Mouse (Mus musculus) limb, embryonic 10.5 days (tissue): Measurements from ENCODE around the gene Sst. TPM values are rescaled to one million over a fixed set of nuclear protein-coding genes. Genes with fewer than 3 reads are reported as not detected.
"Not testable (repeated sequence)": the region's sequence is repeated elsewhere in the genome, so short reads cannot be mapped to it uniquely, and the experiment has no call there.

Experiments used
- DNase-seq: peaks from one replicate; pipeline ENCODE4 v3.0.0-alpha.2; 2017; ENCODE audit warnings: low spot score
- H3K27ac ChIP-seq: fragments of 300-500 bp; sonication (generic); 2 replicates; pipeline ENCODE4 v1.5.1; 2016; ENCODE audit warnings: mild to moderate bottlenecking
- H3K27me3 ChIP-seq: fragments of 300-500 bp; sonication (generic); 2 replicates; pipeline ENCODE4 v1.6.1; 2016; ENCODE audit warnings: low read depth, mild to moderate bottlenecking; ENCODE audit not compliant: poor library complexity, severe bottlenecking
- H3K36me3 ChIP-seq: fragments of 300-500 bp; sonication (generic); 2 replicates; pipeline ENCODE4 v1.6.1; 2016; ENCODE audit warnings: mild to moderate bottlenecking, moderate library complexity
- H3K4me1 ChIP-seq: fragments of 300-500 bp; sonication (generic); 2 replicates; pipeline ENCODE4 v1.6.1; 2016
- H3K4me3 ChIP-seq: fragments of 300-500 bp; sonication (generic); 2 replicates; pipeline ENCODE4 v1.5.1; 2016; ENCODE audit warnings: mild to moderate bottlenecking, moderate library complexity
- H3K9me3 ChIP-seq: fragments of 300-500 bp; sonication (generic); replicated peaks from 2 replicates; pipeline ENCODE4 v1.6.1; 2016; ENCODE audit warnings: mild to moderate bottlenecking
- WGBS: fragments of 180-500 bp; shearing (Covaris S2); methylation state at CpG from one replicate; pipeline ENCODE4 v1.1.7; 2016; 5-methylcytosine and 5-hydroxymethylcytosine counted together
- polyA plus RNA-seq: library from polyadenylated mRNA; unstranded; fragments of >200 nt; fragmentation: Nextera tagmentation; extraction: Ambion mirVana; gene quantifications from 2 replicates; pipeline ENCODE4 v1.2.1, GENCODE M21; 2016

Gene Sst
- 0.94 and 1.1 TPM in 2 replicates for polyA plus RNA-seq

DNA sequence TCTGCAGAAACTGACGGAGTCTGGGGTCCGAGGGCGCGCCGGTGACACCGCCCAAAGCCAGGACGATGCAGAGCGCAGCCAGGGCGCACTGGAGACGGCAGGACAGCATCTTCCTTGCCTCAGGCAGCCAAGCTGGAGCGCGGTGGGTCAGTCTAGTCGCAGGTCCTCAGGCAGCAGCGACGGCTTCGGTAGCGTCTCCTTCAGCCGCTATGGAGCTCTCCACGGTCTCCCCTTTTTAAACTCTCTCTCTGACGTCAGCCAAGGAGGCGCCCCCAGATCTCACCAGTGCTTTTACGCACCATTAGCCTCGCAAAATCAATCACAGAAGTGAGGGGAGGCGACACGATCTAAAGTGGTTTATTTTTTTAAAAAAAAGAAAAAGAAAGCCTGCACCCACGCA lies at the start of gene Sst:
Sst (minus strand) TSS at position 323 of the 400 bp plus-strand sequence.
- Histone ChIP-seq H3K36me3 (no peaks in the 10 kb centered on the region), H3K9me3 (no peaks in the 10 kb centered on the region), H3K27me3 (peaks cover 33% of the 10 kb centered on the region), H3K27ac (no peak within 1 kb of the TSS), H3K4me3 (no peak within 1 kb of the TSS), H3K4me1 (peaks cover 17% of the 10 kb centered on the region)
- no peak for DNase-seq
- 9% methylated on average over 26 of the region's 26 CpGs for WGBS

GRCm38 (mm10) chr16:23934397-23934796 lies 43.6 kb upstream of the Sst start:
- H3K4me3 ChIP-seq = no peak overlapping the region
- no peaks in the 10 kb centered on the region for H3K9me3 ChIP-seq
- H3K36me3 ChIP-seq = no peaks in the 10 kb centered on the region
- no peak overlapping the region for H3K27ac ChIP-seq
- no peak for DNase-seq
- H3K4me1 ChIP-seq = no peaks in the 10 kb centered on the region
- 79% methylated on average over 2 of the region's 2 CpGs for WGBS
- no peaks in the 10 kb centered on the region for H3K27me3 ChIP-seq

DNA sequence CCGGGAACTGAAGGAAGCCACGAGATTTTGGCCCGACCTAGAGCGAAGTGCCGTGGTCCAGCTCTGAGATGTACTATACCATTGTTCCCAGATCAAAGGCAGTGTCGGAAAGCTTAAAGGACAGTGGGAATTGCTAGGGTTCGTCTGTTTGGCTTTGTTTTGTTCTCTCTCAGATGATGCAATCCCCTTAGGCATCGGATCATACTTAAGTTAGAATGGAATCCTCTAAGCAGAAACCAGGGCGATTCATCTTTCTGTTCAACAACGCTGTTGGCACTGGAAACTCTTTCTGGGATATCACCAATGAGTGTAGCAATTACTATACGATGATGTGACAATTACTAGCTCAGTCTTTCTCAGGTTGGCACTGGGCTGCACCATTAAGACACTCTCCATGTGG lies 41.5 kb upstream of the Sst start, which contains the start of gene Rtp2:
Rtp2 (minus strand) TSS at position 101 of the 400 bp plus-strand sequence.
- Histone ChIP-seq H3K27me3 (no peaks in the 10 kb centered on the region), H3K9me3 (no peaks in the 10 kb centered on the region), H3K4me3 (no peak within 1 kb of the TSS), H3K36me3 (no peaks in the 10 kb centered on the region), H3K4me1 (no peaks in the 10 kb centered on the region), H3K27ac (no peak within 1 kb of the TSS)
- 86% methylated on average over 11 of the region's 11 CpGs for WGBS
- no peak for DNase-seq

- H3K27ac ChIP-seq = no peak overlapping the region
- H3K4me3 ChIP-seq = no peak overlapping the region
- no peak for DNase-seq
- H3K9me3 ChIP-seq = no peaks in the 10 kb centered on the region
- no peaks in the 10 kb centered on the region for H3K27me3 ChIP-seq
- H3K36me3 ChIP-seq = no peaks in the 10 kb centered on the region
- WGBS = 82% methylated on average over 18 of the region's 18 CpGs
- H3K4me1 ChIP-seq = no peaks in the 10 kb centered on the region
Observed at GRCm38 (mm10) chr16:23931275-23931674, 40.5 kb upstream of the Sst start.

- no peaks in the 10 kb centered on the region for H3K4me1 ChIP-seq
- H3K36me3 ChIP-seq = no peaks in the 10 kb centered on the region
- no peak for DNase-seq
- no peak overlapping the region for H3K4me3 ChIP-seq
- no peak overlapping the region for H3K27ac ChIP-seq
- no peaks in the 10 kb centered on the region for H3K27me3 ChIP-seq
- 87% methylated on average over 3 of the region's 3 CpGs for WGBS
- no peaks in the 10 kb centered on the region for H3K9me3 ChIP-seq
Observed at GRCm38 (mm10) chr16:23930426-23931073, 39.8 kb upstream of the Sst start.

DNA sequence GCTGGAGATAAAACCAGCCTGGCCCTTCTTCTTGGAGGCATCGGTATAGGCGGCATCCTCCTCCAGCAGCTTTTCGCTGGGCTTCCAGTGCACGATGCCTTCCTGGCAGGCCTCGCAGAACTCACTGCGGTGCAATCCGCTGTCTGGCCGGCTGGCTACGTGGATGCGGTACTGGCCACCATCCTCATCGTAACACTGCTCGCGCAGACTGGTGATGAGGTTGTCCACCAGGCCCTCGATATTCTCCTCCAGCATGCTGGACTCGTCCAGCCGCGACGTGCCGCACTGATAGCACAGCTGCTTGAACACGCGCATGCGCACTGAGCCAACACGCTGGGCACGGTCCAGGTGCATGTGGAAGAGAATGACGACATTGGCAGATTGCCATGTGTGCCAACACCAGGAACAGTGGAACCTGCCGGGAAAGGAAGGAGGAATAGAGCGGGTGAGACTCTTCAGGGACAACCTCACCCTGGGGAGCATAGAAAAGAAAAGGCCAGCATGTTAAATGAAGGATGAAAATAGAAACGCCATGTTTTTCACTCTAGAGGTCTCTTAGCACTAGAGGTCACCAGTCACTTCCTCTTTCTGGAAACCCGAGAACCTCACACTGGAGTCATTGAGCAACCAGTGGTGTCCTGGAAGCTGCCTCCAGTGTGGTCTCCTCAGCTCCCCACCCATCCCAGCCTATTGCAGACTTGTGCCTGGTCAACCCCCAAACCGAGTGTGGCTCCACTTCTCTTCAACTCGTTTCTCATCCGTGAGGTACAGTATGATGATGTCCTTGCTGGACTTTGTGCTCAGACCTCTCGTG lies 36.8 kb upstream of the Sst start:
- Histone ChIP-seq H3K4me3 (no peak overlapping the region), H3K27me3 (no peaks in the 10 kb centered on the region), H3K36me3 (no peaks in the 10 kb centered on the region), H3K27ac (no peak overlapping the region), H3K4me1 (no peaks in the 10 kb centered on the region), H3K9me3 (no peaks in the 10 kb centered on the region)
- WGBS = 94% methylated on average over 33 of the region's 33 CpGs
- no peak for DNase-seq

DNA sequence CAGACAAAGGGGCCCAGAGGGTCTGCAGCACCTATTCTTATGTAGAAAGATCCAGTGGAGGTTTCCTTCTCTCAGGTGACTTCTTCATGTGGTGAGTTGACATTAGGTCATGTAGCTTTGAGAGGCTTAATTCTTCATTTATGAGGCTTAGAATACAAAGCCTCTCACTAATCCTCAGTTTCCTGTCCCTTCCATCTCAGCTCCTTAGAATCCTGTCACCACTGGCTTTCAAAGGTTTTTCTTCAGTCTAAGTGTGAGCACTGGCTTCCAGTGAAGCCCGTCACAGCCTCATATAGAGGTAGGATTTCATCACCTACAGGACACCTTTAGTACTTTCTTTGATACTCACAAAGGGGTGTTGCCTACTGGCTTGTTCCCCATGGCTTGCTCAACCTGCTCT lies 32.1 kb upstream of the Sst start:
- H3K4me1 ChIP-seq = no peaks in the 10 kb centered on the region
- 78% methylated on average over 1 of the region's 1 CpGs for WGBS
- H3K36me3 ChIP-seq = no peaks in the 10 kb centered on the region
- no peak overlapping the region for H3K4me3 ChIP-seq
- no peaks in the 10 kb centered on the region for H3K27me3 ChIP-seq
- no peak overlapping the region for H3K27ac ChIP-seq
- no peak for DNase-seq
- no peaks in the 10 kb centered on the region for H3K9me3 ChIP-seq

GRCm38 (mm10) chr16:23921697-23922096 lies 30.9 kb upstream of the Sst start:
- Histone ChIP-seq H3K27ac (no peak overlapping the region), H3K4me3 (no peak overlapping the region), H3K36me3 (no peaks in the 10 kb centered on the region), H3K4me1 (no peaks in the 10 kb centered on the region), H3K27me3 (no peaks in the 10 kb centered on the region), H3K9me3 (no peaks in the 10 kb centered on the region)
- no peak for DNase-seq
- 69% methylated on average over 5 of the region's 5 CpGs for WGBS

- no peaks in the 10 kb centered on the region for H3K36me3 ChIP-seq
- H3K27ac ChIP-seq = no peak overlapping the region
- no peaks in the 10 kb centered on the region for H3K9me3 ChIP-seq
- 85% methylated on average over 2 of the region's 2 CpGs for WGBS
- no peak for DNase-seq
- H3K27me3 ChIP-seq = no peaks in the 10 kb centered on the region
- H3K4me3 ChIP-seq = no peak overlapping the region
- H3K4me1 ChIP-seq = no peaks in the 10 kb centered on the region
Observed at GRCm38 (mm10) chr16:23919418-23919817, 28.7 kb upstream of the Sst start.

- no peaks in the 10 kb centered on the region for H3K4me1 ChIP-seq
- 52% methylated on average over 3 of the region's 3 CpGs for WGBS
- no peak for DNase-seq
Observed at GRCm38 (mm10) chr16:23913401-23913800, 22.6 kb upstream of the Sst start.

GRCm38 (mm10) chr16:23912741-23913140 lies 22.0 kb upstream of the Sst start:
- no peaks in the 10 kb centered on the region for H3K36me3 ChIP-seq
- no peak overlapping the region for H3K27ac ChIP-seq
- H3K9me3 ChIP-seq = no peaks in the 10 kb centered on the region
- no peaks in the 10 kb centered on the region for H3K27me3 ChIP-seq
- no peaks in the 10 kb centered on the region for H3K4me1 ChIP-seq
- WGBS = 86% methylated on average over 13 of the region's 13 CpGs
- no peak overlapping the region for H3K4me3 ChIP-seq
- DNase-seq = no peak

More at GRCm38 (mm10) chr16:23913401-23913800, 22.6 kb upstream of the Sst start:
- Histone ChIP-seq H3K36me3 (no peaks in the 10 kb centered on the region), H3K9me3 (no peaks in the 10 kb centered on the region), H3K27ac (no peak overlapping the region), H3K27me3 (no peaks in the 10 kb centered on the region), H3K4me3 (no peak overlapping the region)

DNA sequence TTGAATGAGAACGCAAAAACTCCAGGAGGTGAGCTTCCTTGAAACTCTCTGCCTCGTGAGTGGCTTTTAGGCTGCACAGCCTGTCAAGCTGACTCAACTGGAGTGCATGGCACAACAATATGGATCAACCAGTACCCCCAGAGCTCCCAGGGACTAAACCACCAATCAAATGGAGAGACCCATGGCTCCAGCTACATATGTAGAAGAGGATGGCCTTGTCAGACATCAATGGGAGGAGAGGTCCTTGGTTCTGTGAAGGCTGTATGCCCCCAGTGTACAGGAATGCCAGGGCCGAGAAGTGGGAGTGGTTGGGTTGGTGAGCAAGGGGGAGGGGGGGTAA lies 18.2 kb upstream of the Sst start:
- not testable (repeated sequence) for H3K4me3 ChIP-seq, H3K27ac ChIP-seq
- 91% methylated on average over 3 of the region's 3 CpGs for WGBS

More for the DNA sequence above, 18.2 kb upstream of the Sst start:
- not testable (repeated sequence) for H3K4me1 ChIP-seq, H3K27me3 ChIP-seq, DNase-seq, H3K9me3 ChIP-seq, H3K36me3 ChIP-seq
